Mouse (Mus musculus): ENCODE measurements at regions not wholly inside any gene's neighbourhood (a gene's known extent, or its start where the extent isn't known, plus 50 kb on each side); places are given as distances from the start of the nearest gene placed in this dataset.

DNA sequence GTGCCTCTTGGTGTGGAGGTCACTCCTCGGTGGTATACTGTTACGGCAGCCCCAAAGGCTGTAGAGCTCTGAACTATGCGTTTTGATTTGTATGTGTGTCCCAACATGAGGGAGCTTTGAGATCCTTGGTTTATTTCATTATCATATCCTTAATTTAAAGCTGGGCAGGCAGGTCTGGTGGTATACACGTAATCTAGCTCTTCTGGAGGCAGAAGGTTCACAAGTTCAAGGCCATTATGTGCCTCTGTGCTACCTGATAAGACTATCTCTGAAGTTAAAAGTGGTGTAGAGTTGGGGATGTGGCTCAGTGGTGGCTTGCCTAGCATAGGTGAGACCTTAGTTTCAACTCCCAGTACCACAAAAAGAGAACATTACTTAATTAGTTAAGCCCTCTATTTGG, 199.1 kb upstream of the Hmga2 start:
- no peak for TF ChIP-seq CTCF (IDR thresholded peaks at IDR 0.05; ENCODE audit: control insufficient read depth, insufficient read depth, insufficient replicate concordance, low read depth, low read length)
- TF ChIP-seq POLR2A (IDR thresholded peaks at IDR 0.05; ENCODE audit: control insufficient read depth, low read depth, low read length): no peak

All from testis, adult 2 months (tissue).